Mouse (Mus musculus): Measurements from ENCODE around the gene Zfp60. TPM values are rescaled to one million over a fixed set of nuclear protein-coding genes. Genes with fewer than 3 reads are reported as not detected.
"Not testable (repeated sequence)": the region's sequence is repeated elsewhere in the genome, so short reads cannot be mapped to it uniquely, and the experiment has no call there.

The Zfp60 gene
- polyA plus RNA-seq, 1 experiment from 2014 or later, result 3.9 TPM

DNA sequence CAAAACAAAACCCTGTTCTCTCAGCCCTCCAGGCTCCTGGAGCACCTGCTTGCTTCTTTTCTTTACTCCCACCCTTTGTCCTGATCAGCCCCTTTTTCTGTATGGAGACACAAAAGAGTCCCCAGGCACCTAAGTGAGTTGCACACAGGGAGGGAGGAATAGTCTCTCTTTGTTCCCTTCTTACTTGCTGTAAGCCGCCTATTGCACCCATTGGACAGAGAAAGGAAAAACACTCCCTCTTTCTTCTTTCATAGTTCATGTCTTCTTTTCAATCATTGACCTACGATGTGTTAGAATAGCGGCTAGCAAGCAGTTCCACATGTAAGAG is 25.8 kb downstream of the Zfp60 start:
- no peaks in the 10 kb centered on the region for H3K27me3 ChIP-seq (ENCODE audit: insufficient read depth, low read length)
- DNase-seq, result no peak
- H3K4me2 ChIP-seq (ENCODE audit: low read depth, low read length), result no peak overlapping the region
- no peak overlapping the region for H3K9ac ChIP-seq (replicated peaks)
- ATAC-seq, result no peak
- 76% methylated on average over 3 of the region's 3 CpGs for WGBS (ENCODE audit: insufficient replicate concordance)
- H3K36me3 ChIP-seq (replicated peaks; ENCODE audit: insufficient read depth, low read length), result no peaks in the 10 kb centered on the region
- no peaks in the 10 kb centered on the region for H3K4me1 ChIP-seq (ENCODE audit: insufficient read depth)
- H3K9me3 ChIP-seq (ENCODE audit: low read length), result no peaks in the 10 kb centered on the region
- H3K4me3 ChIP-seq (ENCODE audit: low read depth, low read length), result no peak overlapping the region
- TF ChIP-seq EP300 (IDR thresholded peaks at IDR 0.05; ENCODE audit: low read depth), result no peak
- TF ChIP-seq CTCF (IDR thresholded peaks at IDR 0.05; ENCODE audit: low read depth), result no peak
- no peak overlapping the region for H3K27ac ChIP-seq (ENCODE audit: low read depth)

- Histone ChIP-seq H3K4me2 (ENCODE audit: low read depth, low read length) (peak overlapping the region; percentile 50), H3K4me3 (ENCODE audit: low read depth, low read length) (no peak overlapping the region), H3K27me3 (ENCODE audit: insufficient read depth, low read length) (no peaks in the 10 kb centered on the region), H3K27ac (ENCODE audit: low read depth) (no peak overlapping the region), H3K36me3 (replicated peaks; ENCODE audit: insufficient read depth, low read length) (no peaks in the 10 kb centered on the region), H3K9me3 (ENCODE audit: low read length) (no peaks in the 10 kb centered on the region), H3K4me1 (ENCODE audit: insufficient read depth) (peaks cover 2% of the 10 kb centered on the region; the same call in 1 of the 2 replicates), H3K9ac (replicated peaks) (no peak overlapping the region)
- TF ChIP-seq EP300 (IDR thresholded peaks at IDR 0.05; ENCODE audit: low read depth) (no peak), CTCF (IDR thresholded peaks at IDR 0.05; ENCODE audit: low read depth) (no peak)
- WGBS (ENCODE audit: insufficient replicate concordance), result 10% methylated on average over 16 of the region's 17 CpGs
- ATAC-seq, result no peak
- no peak for DNase-seq
These were observed 34.1 kb downstream of the Zfp60 start for GRCm38 (mm10) chr7:27765176-27765886.

DNA sequence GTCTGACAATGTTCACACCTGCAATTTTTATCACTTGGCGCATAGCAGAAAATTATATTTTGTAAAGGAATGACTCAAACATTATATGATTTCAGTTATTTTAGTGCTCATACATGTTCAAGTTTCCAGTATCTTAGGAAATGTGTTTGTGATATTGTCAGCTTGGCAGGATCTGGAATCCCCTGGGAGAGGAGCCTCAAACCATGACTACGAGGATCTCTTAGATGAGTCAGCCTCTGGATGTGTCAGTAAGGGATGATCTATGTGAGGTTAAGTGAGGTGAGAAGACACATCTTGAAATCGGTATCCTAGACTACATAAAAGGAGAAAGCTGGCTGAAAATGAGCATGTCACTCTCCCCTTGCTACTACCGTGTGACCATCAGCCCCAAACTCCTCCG is 58.1 kb downstream of the Zfp60 start:
- DNase-seq (no peak), ATAC-seq (no peak)
- H3K4me2 ChIP-seq (ENCODE audit: low read depth, low read length), result no peak overlapping the region
- WGBS (ENCODE audit: insufficient replicate concordance), result 78% methylated on average over 5 of the region's 5 CpGs
- no peak for TF ChIP-seq CTCF (IDR thresholded peaks at IDR 0.05; ENCODE audit: low read depth)
- TF ChIP-seq EP300 (IDR thresholded peaks at IDR 0.05; ENCODE audit: low read depth), result no peak
- no peak overlapping the region for H3K9ac ChIP-seq (replicated peaks)
- no peaks in the 10 kb centered on the region for H3K27me3 ChIP-seq (ENCODE audit: insufficient read depth, low read length)
- peaks cover 4% of the 10 kb centered on the region for H3K9me3 ChIP-seq (ENCODE audit: low read length)
- no peaks in the 10 kb centered on the region for H3K36me3 ChIP-seq (replicated peaks; ENCODE audit: insufficient read depth, low read length)
- no peak overlapping the region for H3K4me3 ChIP-seq (ENCODE audit: low read depth, low read length)
- H3K4me1 ChIP-seq (ENCODE audit: insufficient read depth), result no peaks in the 10 kb centered on the region
- no peak overlapping the region for H3K27ac ChIP-seq (ENCODE audit: low read depth)

DNA sequence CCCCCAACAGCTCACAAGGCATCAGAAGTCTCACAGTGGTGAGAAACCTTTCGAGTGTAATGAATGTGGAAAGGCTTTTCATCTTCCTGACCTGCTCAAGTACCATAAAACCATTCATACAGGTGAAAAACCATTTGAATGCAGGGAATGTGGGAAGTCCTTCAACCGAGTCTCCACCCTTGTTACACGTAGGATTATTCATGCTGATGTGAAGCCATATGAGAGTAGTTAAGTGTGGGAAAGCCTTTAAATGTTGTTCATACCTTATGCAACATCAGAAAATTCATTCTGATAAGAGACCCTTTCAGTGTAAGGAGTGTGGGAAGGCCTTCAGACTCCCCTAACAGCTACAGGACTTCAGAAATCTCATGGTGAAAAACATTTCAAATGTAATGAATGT is 62.7 kb downstream of the Zfp60 start:
- not testable (repeated sequence) for H3K27ac ChIP-seq (ENCODE audit: low read depth); DNase-seq; H3K36me3 ChIP-seq (replicated peaks; ENCODE audit: insufficient read depth, low read length); H3K9ac ChIP-seq (replicated peaks); ATAC-seq; H3K9me3 ChIP-seq (ENCODE audit: low read length); H3K4me1 ChIP-seq (ENCODE audit: insufficient read depth); H3K27me3 ChIP-seq (ENCODE audit: insufficient read depth, low read length); H3K4me2 ChIP-seq (ENCODE audit: low read depth, low read length); H3K4me3 ChIP-seq (ENCODE audit: low read depth, low read length)
- WGBS (ENCODE audit: insufficient replicate concordance), result 57% methylated on average over 2 of the region's 3 CpGs

DNA sequence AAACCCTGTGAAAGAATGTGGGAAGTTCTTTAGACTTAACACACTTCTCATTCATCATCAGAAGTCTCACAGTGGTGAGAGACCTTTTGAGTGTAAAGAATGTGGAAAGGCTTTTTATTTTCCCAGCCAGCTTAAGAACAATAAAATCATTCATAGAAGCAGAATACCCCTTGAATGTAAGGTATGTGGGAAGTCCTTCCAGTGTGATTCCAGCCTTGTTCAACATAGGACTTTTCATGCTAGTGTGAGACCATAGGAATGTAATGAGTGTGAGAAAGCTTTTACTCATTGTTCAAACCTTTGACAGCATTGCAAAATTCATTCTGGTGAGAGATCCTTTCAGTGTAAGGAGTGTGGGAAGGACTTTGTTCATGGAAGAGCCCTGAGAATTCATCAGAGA is 63.4 kb downstream of the Zfp60 start:
- no peaks in the 10 kb centered on the region for H3K27me3 ChIP-seq (ENCODE audit: insufficient read depth, low read length)
- no peak overlapping the region for H3K9ac ChIP-seq (replicated peaks)
- no peaks in the 10 kb centered on the region for H3K36me3 ChIP-seq (replicated peaks; ENCODE audit: insufficient read depth, low read length)
- no peak for ATAC-seq
- no peak for DNase-seq
- H3K27ac ChIP-seq (ENCODE audit: low read depth), result no peak overlapping the region
- TF ChIP-seq EP300 (IDR thresholded peaks at IDR 0.05; ENCODE audit: low read depth) (no peak), CTCF (IDR thresholded peaks at IDR 0.05; ENCODE audit: low read depth) (no peak)
- no peak overlapping the region for H3K4me3 ChIP-seq (ENCODE audit: low read depth, low read length)
- H3K4me1 ChIP-seq (ENCODE audit: insufficient read depth), result no peaks in the 10 kb centered on the region
- H3K4me2 ChIP-seq (ENCODE audit: low read depth, low read length), result no peak overlapping the region
- H3K9me3 ChIP-seq (ENCODE audit: low read length), result no peaks in the 10 kb centered on the region

DNA sequence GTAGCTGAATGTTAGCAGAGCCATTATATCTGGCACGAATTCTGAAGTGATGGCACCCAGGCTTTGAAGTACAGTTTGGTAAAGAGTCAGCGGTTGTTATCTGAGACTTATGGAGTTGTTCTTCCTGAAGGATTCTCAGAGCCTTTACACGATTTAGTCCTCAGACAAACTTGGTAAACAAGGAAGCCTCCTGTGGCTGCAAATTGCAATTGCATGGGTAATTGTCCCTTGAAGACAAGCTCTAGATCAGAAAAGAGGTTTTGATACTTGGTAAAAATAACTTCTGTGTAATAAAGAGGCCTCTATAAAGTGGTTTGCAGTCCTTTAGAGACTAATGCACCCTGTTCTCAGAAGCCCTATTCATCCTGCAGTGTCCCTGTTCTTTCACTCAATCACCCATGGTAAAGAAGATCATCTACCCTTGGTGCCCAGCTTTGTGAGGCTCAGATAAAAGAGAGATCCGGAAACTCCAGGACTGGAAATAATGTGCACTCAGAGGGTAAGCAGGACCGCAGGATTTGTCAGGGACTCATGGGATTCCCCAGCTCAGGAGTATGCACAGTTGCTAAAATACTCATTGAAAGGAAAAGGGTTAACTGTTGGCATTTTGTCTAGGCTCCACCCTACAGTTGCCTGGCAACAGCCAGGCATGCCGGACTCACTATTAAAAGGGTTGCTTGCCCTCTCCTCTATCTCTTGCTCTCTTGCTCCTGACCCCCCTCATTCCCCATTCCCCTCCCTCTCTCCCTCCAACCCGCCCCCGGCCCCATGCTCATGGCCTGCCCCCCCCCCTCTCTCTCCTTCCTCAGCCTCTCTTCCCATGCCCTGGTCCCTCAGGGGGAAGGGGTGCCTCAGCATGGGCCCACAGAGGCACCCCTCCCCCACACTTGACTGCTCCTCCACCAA is 67.0 kb downstream of the Zfp60 start:
- Histone ChIP-seq H3K4me2 (ENCODE audit: low read depth, low read length) (no peak overlapping the region), H3K27me3 (ENCODE audit: insufficient read depth, low read length) (no peaks in the 10 kb centered on the region), H3K4me1 (ENCODE audit: insufficient read depth) (no peaks in the 10 kb centered on the region), H3K9ac (replicated peaks) (no peak overlapping the region), H3K36me3 (replicated peaks; ENCODE audit: insufficient read depth, low read length) (no peaks in the 10 kb centered on the region), H3K4me3 (ENCODE audit: low read depth, low read length) (no peak overlapping the region), H3K9me3 (ENCODE audit: low read length) (no peaks in the 10 kb centered on the region), H3K27ac (ENCODE audit: low read depth) (no peak overlapping the region)
- no peak for DNase-seq
- ATAC-seq, result no peak
- TF ChIP-seq CTCF (IDR thresholded peaks at IDR 0.05; ENCODE audit: low read depth) (no peak; the same call in 1 of the 2 replicates), EP300 (IDR thresholded peaks at IDR 0.05; ENCODE audit: low read depth) (no peak)
- 35% methylated on average over 8 of the region's 8 CpGs for WGBS (ENCODE audit: insufficient replicate concordance)
